Mouse (Mus musculus): Measurements from ENCODE around the gene Dctpp1. TPM values are rescaled to one million over a fixed set of nuclear protein-coding genes. Genes with fewer than 3 reads are reported as not detected.
A peak's percentile ranks its signal among the peaks of the same experiment; 100 is the strongest.

The Dctpp1 gene
- polyA plus RNA-seq, 1 experiment from 2014 or later, result 224 TPM

DNA sequence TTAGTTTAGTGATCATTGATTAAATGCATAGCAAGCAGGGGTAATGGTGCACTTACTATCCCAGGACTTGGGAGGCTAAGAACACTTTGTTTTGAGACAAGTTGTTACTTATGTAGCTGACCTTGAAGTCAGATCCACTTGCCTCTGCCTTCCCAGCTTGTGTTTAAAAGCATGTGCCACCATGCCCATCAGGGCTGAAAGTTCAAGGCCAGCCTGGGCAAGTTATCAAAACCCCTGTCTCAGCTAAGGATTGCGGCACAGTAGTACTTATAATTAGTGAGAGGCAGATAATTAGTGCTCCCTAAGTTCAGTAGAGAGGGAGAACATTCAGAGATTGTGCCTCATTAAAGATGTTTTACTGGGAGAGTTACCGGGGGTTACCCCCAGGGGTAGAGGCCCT, 25.7 kb downstream of the Dctpp1 start:
- Histone ChIP-seq H3K9me3 (no peaks in the 10 kb centered on the region), H3K4me2 (peak overlapping the region; percentile 86), H3K4me3 (replicated peaks) (peak overlapping the region; percentile 97), H3K27me3 (no peaks in the 10 kb centered on the region), H3K4me1 (peaks cover 31% of the 10 kb centered on the region), H3K27ac (no peak overlapping the region), H3K9ac (0 out of 2 replicates have a peak overlapping the region, but pooled peaks have one; percentile 29), H3K36me3 (replicated peaks) (peaks cover 61% of the 10 kb centered on the region)
- no peak for ATAC-seq (ENCODE audit: low FRiP score)
- 87% methylated on average over 2 of the region's 2 CpGs for WGBS

DNA sequence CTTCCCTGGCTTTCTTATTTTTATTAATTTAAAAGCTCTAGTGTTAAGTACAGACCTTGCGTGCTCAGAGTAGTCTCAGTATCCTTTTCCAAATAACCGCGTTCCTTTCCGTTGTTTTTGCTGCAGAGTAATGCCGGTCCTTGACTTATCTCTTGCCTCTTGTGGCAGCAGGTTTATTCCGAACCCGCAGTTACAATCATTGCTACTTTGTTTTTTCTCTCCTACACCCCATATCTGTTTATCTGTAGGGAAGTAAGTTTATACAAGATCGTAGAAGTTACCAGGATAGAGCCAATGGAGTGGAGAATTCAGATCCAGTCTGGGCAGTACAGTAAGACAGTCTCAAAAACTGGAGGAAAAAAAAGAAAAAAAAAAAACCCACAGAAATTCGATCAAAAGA, 26.7 kb downstream of the Dctpp1 start:
- H3K9me3 ChIP-seq, result no peaks in the 10 kb centered on the region
- H3K27ac ChIP-seq, result peak overlapping the region; percentile 100
- H3K9ac ChIP-seq, result peak overlapping the region; percentile 99
- H3K36me3 ChIP-seq (replicated peaks), result peaks cover 63% of the 10 kb centered on the region
- no peaks in the 10 kb centered on the region for H3K27me3 ChIP-seq
- H3K4me3 ChIP-seq (replicated peaks), result peak overlapping the region; percentile 97
- H3K4me2 ChIP-seq, result peak overlapping the region; percentile 86
- ATAC-seq (ENCODE audit: low FRiP score), result no peak
- 5% methylated on average over 9 of the region's 9 CpGs for WGBS
- peaks cover 33% of the 10 kb centered on the region for H3K4me1 ChIP-seq

DNA sequence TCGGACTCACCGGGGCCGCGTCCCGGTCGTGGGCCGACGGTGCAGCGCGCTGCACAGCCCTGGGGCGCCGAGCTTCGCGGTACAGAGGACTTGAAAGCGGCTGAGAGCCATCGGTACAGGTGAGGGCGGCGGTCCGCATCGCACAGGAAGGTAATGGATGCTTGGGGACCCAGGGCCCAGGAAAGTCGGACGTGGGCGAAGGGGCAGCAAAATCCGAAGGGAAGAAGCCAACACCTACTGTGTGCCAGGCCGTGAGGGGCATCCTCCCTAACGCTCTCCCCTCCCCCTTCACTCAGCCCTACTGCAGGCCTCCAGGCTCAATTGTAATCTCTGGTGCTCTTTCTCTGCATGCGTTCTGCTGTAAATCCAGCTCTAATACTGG, 27.1 kb downstream of the Dctpp1 start:
- Histone ChIP-seq H3K4me3 (replicated peaks) (peak overlapping the region; percentile 97), H3K9ac (peak overlapping the region; percentile 99), H3K36me3 (replicated peaks) (peaks cover 61% of the 10 kb centered on the region), H3K4me2 (peak overlapping the region; percentile 86), H3K4me1 (peaks cover 33% of the 10 kb centered on the region), H3K27me3 (no peaks in the 10 kb centered on the region), H3K9me3 (no peaks in the 10 kb centered on the region), H3K27ac (peak overlapping the region; percentile 100)
- peak; percentile 52 for ATAC-seq (ENCODE audit: low FRiP score)
- WGBS, result under 1% methylated on average over 27 of the region's 27 CpGs

DNA sequence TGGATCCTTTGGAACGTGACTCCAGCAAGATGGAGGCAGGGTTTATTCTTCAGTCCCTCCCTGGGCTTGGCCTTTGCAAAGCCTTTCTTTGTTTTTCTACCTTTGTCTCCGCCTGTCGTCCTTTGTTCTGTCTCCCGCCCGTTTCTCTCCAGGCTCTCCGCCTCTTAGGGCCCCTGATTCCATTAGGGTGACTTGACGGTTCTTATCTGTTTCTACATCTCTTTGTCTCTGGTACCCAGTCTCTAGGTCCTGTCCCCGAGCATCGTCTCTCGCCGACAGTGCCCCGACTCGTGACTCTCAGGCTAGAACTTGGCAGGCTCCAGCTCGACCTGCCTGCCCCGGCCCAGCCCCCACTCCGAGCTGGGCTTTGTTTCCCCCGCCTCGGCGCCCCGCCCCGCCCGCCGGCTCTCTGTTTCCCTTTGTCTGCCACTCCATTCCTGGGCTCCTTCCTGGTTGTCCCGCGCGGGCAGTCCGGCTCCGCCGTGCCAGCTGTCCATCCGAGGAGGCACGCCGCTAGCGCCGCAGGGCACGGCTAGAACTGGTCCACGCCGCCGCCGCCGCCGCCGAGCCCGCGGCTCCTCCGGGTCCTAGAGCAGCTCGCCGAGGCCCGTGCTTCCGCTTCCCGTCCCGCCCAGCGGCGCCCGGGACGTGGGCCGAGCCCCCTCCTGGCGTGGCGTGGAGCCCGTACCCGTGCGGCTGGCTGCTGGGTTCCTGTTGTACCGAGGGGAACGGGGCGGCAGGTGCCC, 27.7 kb downstream of the Dctpp1 start, which contains the start of the genes Zfp553 and Sept1:
Zfp553 (plus strand) TSS at position 440 of the 746 bp plus-strand sequence.
Sept1 (minus strand) TSS at position 509 of the 746 bp plus-strand sequence.
- Histone ChIP-seq H3K36me3 (replicated peaks) (peaks cover 56% of the 10 kb centered on the region), H3K9me3 (no peaks in the 10 kb centered on the region), H3K27me3 (no peaks in the 10 kb centered on the region), H3K4me2 (peak within 1 kb of the TSS; percentile 86), H3K9ac (peak within 1 kb of the TSS; percentile 99), H3K4me3 (replicated peaks) (peak within 1 kb of the TSS; percentile 97), H3K4me1 (peaks cover 33% of the 10 kb centered on the region), H3K27ac (peak within 1 kb of the TSS; percentile 100)
- ATAC-seq (ENCODE audit: low FRiP score), result peak; percentile 94
- WGBS, result under 1% methylated on average over 63 of the region's 64 CpGs

DNA sequence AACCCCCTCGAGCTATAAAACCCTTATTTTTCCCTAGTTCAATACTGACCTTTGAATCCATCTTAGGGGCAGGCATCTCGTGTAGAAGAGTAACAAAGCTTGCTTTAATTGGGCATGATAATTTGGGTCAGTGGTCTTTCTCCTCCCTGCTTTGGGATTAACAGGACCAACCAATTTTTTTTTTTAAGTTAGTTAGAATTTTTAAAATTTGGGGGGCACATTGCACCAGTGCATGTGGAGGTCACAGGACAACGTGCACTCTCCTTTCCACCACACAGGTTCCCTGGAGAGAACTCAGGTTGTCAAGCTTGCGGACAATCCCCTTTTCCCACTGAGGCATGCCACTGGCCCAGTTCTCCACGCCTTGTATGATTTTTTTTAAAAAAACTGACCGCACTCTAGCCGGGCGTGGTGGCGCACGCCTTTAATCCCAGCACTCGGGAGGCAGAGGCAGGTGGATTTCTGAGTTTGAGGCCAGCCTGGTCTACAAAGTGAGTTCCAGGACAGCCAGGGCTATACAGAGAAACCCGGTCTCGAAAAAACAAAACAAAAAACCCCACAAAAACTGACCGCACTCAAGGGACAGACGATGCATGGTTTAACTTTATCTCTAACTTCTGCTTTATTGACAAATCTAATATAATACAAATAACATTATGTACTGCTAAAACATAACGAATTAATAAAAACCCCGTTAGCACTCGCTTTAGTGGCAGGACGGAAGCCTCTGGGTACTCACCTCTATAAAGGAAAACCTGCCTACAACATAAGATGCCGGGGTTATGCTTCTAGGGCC, 28.5 kb downstream of the Dctpp1 start:
- Histone ChIP-seq H3K4me2 (peak overlapping the region; percentile 86), H3K27me3 (no peaks in the 10 kb centered on the region), H3K4me3 (replicated peaks) (peak overlapping the region; percentile 97), H3K9ac (peak overlapping the region; percentile 99), H3K9me3 (no peaks in the 10 kb centered on the region), H3K4me1 (peaks cover 33% of the 10 kb centered on the region), H3K36me3 (replicated peaks) (peaks cover 48% of the 10 kb centered on the region), H3K27ac (peak overlapping the region; percentile 100)
- no peak for ATAC-seq (ENCODE audit: low FRiP score)
- WGBS, result 9% methylated on average over 20 of the region's 20 CpGs

DNA sequence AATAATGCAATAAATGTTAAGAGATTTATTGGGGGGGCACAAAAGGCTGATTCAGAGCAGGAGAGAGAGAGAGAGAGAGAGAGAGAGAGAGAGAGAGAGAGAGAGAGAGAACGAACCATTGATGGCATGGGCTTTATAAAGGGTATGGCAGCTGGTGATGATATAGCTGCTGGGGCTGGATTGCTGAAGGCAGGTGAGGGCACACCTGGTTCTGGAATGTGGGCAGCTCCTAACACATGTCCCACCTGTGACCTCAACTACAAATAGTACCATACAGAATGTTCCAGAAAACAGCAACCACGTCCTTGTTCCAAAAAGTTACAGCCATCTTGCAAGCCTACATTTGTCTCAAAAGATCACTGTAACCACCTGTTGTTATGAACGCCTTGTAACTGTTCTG, 29.1 kb downstream of the Dctpp1 start:
- Histone ChIP-seq H3K4me1 (peaks cover 33% of the 10 kb centered on the region), H3K4me2 (peak overlapping the region; percentile 86), H3K36me3 (replicated peaks) (peaks cover 41% of the 10 kb centered on the region), H3K27me3 (no peaks in the 10 kb centered on the region), H3K27ac (peak overlapping the region; percentile 100; the same call in 1 of the 2 replicates), H3K9ac (peak overlapping the region; percentile 99), H3K4me3 (replicated peaks) (peak overlapping the region; percentile 97), H3K9me3 (no peaks in the 10 kb centered on the region)
- 81% methylated on average over 3 of the region's 3 CpGs for WGBS
- no peak for ATAC-seq (ENCODE audit: low FRiP score)

DNA sequence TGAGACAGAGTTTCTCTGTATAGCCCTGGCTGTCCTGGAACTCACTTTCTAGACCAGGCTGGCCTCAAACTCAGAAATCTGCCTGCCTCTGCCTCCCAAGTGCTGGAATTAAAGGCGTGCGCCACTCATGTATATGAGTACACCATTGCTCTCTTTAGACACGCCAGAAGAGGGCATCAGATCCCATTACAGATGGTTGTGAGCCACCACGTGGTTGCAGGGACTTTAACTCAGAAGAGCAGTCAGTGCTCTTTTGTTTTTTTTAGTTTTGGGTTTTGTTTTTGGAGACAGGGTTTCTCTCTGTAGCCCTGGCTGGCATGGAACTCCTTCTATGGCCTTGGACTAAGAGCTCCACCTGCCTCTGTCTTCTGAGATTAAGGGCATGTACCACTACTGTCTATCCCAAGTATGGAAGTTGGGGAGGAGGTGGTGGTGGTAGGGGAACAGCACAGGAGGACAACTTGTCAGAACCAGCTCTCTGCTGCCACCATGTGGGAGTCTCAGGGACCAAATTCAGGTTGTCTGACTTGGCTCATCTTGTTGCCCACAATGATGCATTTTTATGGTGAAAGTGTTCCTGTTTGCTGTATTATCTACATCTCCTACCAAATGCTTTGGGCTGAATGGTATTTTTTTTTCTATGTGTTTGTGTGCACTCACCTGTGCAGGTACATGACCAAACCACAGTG, 31.8 kb downstream of the Dctpp1 start:
- 71% methylated on average over 4 of the region's 4 CpGs for WGBS
- ATAC-seq (ENCODE audit: low FRiP score), result no peak
- no peak overlapping the region for H3K4me2 ChIP-seq
- H3K4me1 ChIP-seq, result peaks cover 23% of the 10 kb centered on the region
- H3K9ac ChIP-seq, result no peak overlapping the region
- no peak overlapping the region for H3K27ac ChIP-seq
- H3K9me3 ChIP-seq, result no peaks in the 10 kb centered on the region
- no peaks in the 10 kb centered on the region for H3K27me3 ChIP-seq
- no peak overlapping the region for H3K4me3 ChIP-seq (replicated peaks)
- H3K36me3 ChIP-seq (replicated peaks), result peaks cover 25% of the 10 kb centered on the region

DNA sequence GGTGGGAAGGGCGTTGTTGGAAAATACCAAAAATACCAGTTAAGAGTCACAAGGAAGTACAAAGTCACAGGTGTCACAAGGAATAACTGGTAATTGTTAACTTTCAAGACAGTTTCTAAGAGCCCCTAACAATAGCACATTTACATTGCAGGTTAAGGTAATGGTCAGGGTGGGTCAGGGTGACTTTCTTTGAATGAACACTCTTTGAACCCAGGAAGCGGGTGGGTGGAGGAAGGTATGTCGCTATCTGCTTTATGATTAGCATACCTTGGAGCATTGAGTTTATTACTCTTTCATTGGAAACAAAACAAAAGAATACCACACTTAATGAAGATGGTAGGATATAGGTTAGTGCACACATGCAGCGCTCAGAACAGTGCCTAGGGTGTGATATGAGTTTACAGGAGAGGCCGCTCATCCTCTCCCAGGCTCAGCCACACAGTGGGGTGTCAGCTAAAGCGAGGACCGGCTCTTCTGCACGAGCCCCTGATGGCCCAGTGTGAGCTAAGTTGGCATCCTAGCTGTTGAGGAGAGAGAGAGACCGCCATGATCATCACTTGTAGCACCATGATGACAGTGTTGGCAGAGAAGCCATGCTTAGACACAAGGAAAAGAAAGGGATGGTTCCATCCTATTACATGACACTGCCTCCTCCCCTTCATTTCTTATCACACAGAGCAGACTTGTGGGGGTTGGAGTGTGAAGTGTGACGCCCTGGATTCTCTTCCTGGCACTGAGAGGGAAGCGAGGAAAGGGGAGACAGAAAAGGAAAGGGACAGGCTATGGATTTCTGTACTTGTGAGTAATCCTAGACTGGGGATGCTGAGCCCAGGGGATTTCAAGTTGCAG, 35.1 kb downstream of the Dctpp1 start:
- H3K36me3 ChIP-seq (replicated peaks), result peaks cover 26% of the 10 kb centered on the region
- no peaks in the 10 kb centered on the region for H3K27me3 ChIP-seq
- 91% methylated on average over 11 of the region's 11 CpGs for WGBS
- no peak for ATAC-seq (ENCODE audit: low FRiP score)
- no peak overlapping the region for H3K4me2 ChIP-seq
- H3K9ac ChIP-seq, result no peak overlapping the region
- H3K4me3 ChIP-seq (replicated peaks), result no peak overlapping the region
- no peak overlapping the region for H3K27ac ChIP-seq
- H3K9me3 ChIP-seq, result no peaks in the 10 kb centered on the region
- peaks cover 8% of the 10 kb centered on the region for H3K4me1 ChIP-seq

DNA sequence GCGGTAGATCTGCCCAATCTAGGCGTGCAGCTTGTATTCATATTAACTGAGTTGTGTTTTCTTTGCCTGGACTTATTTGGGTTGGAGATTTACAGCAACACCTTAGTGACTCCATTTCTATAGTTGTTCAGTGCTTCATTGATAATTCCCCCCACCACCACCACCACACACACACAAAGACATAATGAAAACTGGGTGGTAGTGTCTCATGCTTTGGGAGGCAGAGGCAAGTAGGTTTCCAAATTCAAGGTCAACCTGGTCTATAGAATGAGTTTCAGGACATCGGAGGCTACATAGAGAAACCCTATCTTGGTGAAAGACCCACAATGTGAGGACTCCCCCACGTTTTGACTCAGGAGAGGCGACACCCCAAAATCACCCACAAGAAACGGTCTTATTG, 35.9 kb downstream of the Dctpp1 start:
- Histone ChIP-seq H3K27ac (no peak overlapping the region), H3K4me3 (replicated peaks) (no peak overlapping the region), H3K9ac (no peak overlapping the region), H3K27me3 (no peaks in the 10 kb centered on the region), H3K36me3 (replicated peaks) (peaks cover 18% of the 10 kb centered on the region), H3K4me2 (no peak overlapping the region), H3K9me3 (no peaks in the 10 kb centered on the region), H3K4me1 (0 out of 2 replicates have a peak, but pooled peaks cover 2% of the 10 kb centered on the region)
- WGBS, result 95% methylated on average over 6 of the region's 6 CpGs
- ATAC-seq (ENCODE audit: low FRiP score), result no peak

DNA sequence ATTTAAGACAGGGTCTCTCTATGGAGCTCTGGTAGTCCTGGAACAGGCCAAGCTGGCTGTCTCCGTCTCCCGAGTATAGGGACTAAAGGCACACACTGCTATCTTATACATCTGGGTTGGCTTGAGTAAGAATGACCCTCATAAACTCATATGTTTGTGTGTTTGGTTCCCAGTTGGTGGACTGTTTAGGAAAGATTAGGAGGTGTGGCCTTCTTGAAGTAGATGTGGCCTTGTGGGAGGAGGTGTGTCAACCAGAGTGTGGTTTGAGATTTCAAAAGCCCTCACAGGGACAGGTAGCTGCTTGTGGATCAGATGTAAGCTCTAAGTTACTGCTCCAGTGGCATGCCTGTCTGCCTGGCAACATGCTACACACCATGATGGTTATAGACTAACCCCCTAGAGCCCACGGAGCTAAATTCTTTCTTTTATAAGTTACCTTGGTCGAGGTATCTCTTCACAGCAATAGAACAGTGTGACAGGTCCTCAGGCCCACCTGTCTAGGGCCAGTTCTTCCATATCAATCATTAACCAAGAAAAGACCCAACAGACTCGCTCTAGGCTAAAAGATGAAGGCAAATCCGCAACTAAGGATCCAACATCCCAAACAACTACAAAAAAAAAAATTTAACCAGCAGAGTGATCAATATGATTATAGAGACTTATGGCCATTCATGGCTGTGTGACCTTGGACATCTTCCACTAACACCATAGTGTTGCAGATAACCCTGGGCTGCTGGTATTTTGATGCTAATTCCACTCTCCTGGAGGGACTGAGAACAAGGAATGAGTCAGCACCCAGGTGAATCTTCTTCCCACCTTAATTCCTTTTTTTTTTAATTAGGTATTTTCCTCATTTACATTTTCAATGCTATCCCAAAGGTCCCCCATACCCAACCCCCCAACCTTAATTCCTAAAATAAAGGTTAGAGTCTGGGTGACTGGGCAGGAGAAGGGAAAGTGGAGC, 36.7 kb downstream of the Dctpp1 start:
- no peak for ATAC-seq (ENCODE audit: low FRiP score)
- Histone ChIP-seq H3K9ac (no peak overlapping the region), H3K27ac (no peak overlapping the region), H3K9me3 (no peaks in the 10 kb centered on the region), H3K27me3 (no peaks in the 10 kb centered on the region), H3K4me1 (no peaks in the 10 kb centered on the region), H3K4me2 (no peak overlapping the region), H3K4me3 (replicated peaks) (no peak overlapping the region), H3K36me3 (replicated peaks) (peaks cover 11% of the 10 kb centered on the region; the same call in 1 of the 2 replicates)
- 84% methylated on average over 6 of the region's 6 CpGs for WGBS

Measured in forebrain, embryonic 12.5 days (tissue).